In genomic region chr10:127512307-127512666, GRCm38 (mm10) we compare ENCODE assay signal across 8 mouse cellular contexts. TPM values are rescaled to one million over a fixed set of nuclear protein-coding genes. Genes with fewer than 3 reads are reported as not detected.
DNase-seq lines count a peak whose midpoint lies in the region; ATAC-seq and TF ChIP-seq lines count a peak whose summit lies in the region.

No protein-coding gene starts in this region.

- peaks cover 94% of the 10 kb centered on the region for H3K27me3 ChIP-seq in heart, embryonic 13.5 days (replicated peaks)
- peaks cover 41% of the 10 kb centered on the region for H3K27me3 ChIP-seq in G1E (ENCODE audit: insufficient read depth, low read length)
- peaks cover 99% of the 10 kb centered on the region for H3K27me3 ChIP-seq in hindbrain, embryonic 10.5 days (ENCODE audit: insufficient read depth, poor library complexity, severe bottlenecking)

- H3K79me2 ChIP-seq in macrophage (ENCODE audit: inconsistent target) = no peaks in the 10 kb centered on the region

- 3% methylated on average over 7 of the region's 7 CpGs for WGBS in heart, embryonic 13.5 days
- 3% methylated on average over 7 of the region's 7 CpGs for WGBS in hindbrain, embryonic 10.5 days
- 13% methylated on average over 7 of the region's 7 CpGs for WGBS in macrophage (ENCODE audit: missing documents)

- H3K4me1 ChIP-seq in heart, embryonic 13.5 days = peaks cover 84% of the 10 kb centered on the region
- H3K4me1 ChIP-seq in G1E (ENCODE audit: insufficient read depth, low read depth, low read length) = peaks cover 91% of the 10 kb centered on the region
- peaks cover 99% of the 10 kb centered on the region for H3K4me1 ChIP-seq in hindbrain, embryonic 10.5 days (replicated peaks)

- H3K27ac ChIP-seq in heart, embryonic 13.5 days (replicated peaks) = no peak overlapping the region
- H3K27ac ChIP-seq in hindbrain, embryonic 10.5 days = peak overlapping the region; percentile 89
- no peak overlapping the region for H3K27ac ChIP-seq in macrophage

- H3K9ac ChIP-seq in heart, embryonic 13.5 days = peak overlapping the region; percentile 80

- peak overlapping the region; percentile 53 for H3K4me3 ChIP-seq in heart, embryonic 13.5 days
- H3K4me3 ChIP-seq in G1E (ENCODE audit: low read depth, low read length) = peak overlapping the region; percentile 77
- peak overlapping the region; percentile 59 for H3K4me3 ChIP-seq in hindbrain, embryonic 10.5 days
- peak overlapping the region; percentile 36 for H3K4me3 ChIP-seq in macrophage (ENCODE audit: inconsistent target)

- H3K36me3 ChIP-seq in heart, embryonic 13.5 days = peaks cover 3% of the 10 kb centered on the region
- peaks cover 23% of the 10 kb centered on the region for H3K36me3 ChIP-seq in G1E (replicated peaks)
- H3K36me3 ChIP-seq in hindbrain, embryonic 10.5 days = peaks cover 5% of the 10 kb centered on the region
- H3K36me3 ChIP-seq in macrophage (ENCODE audit: inconsistent target) = no peaks in the 10 kb centered on the region

- no peak for TF ChIP-seq CTCF in G1E (IDR thresholded peaks at IDR 0.05; ENCODE audit: low read depth, low read length)

- DNase-seq in heart, adult 9 months (ENCODE audit: low spot score in 2 of 2) = no peak
- no peak for DNase-seq in G1E (ENCODE audit: low spot score)
- DNase-seq in hindbrain, embryonic 10.5 days (ENCODE audit: low spot score) = no peak
- DNase-seq in urinary bladder, postnatal 4 days (ENCODE audit: low spot score in 2 of 2) = no peak
- DNase-seq in layer of hippocampus, adult 8-10 months (ENCODE audit: low spot score in 2 of 2) = no peak
- DNase-seq in thymus, postnatal 0 days (ENCODE audit: low spot score) = no peak

- H3K9me3 ChIP-seq in heart, embryonic 13.5 days = no peaks in the 10 kb centered on the region
- no peaks in the 10 kb centered on the region for H3K9me3 ChIP-seq in G1E (replicated peaks)
- H3K9me3 ChIP-seq in hindbrain, embryonic 10.5 days = no peaks in the 10 kb centered on the region

- no peak for ATAC-seq in heart, embryonic 13.5 days (ENCODE audit: extremely low read depth, insufficient number of reproducible peaks, low FRiP score, low TSS enrichment)
- ATAC-seq in G1E (ENCODE audit: extremely low read depth, insufficient number of reproducible peaks, low FRiP score, poor library complexity, severe bottlenecking) = no peak

- peak overlapping the region; percentile 93 for H3K4me2 ChIP-seq in heart, embryonic 13.5 days

RNA-seq across cellular contexts. Expression of gene Ndufa4l2, which starts 2.5 kb away (rescaled TPM):
- polyA plus RNA-seq in heart, embryonic 13.5 days (2015; fragmentation: Nextera tagmentation; extraction: Ambion mirVana) = 14.2 and 18.1 TPM in 2 replicates
- total RNA-seq in G1E (2014; fragmentation: Nextera tagmentation) (976 and 1,076 TPM in 2 replicates), G1E (2017) (238 and 262 TPM in 2 replicates)
- polyA plus RNA-seq in G1E (2012) (1,245 and 1,719 TPM in 2 replicates), macrophage (2018) (not detected in 3 replicates)
- 8.1 and 10.5 TPM in 2 replicates for polyA plus RNA-seq in hindbrain, embryonic 10.5 days (2016; fragmentation: Nextera tagmentation; extraction: Ambion mirVana)
- total RNA-seq in macrophage (2018; cell fraction: chromatin; rRNA removed) = 1 to 10 TPM in 1 of 26 experiments, not detected in 25; 1.9 TPM
- total RNA-seq in macrophage (2018; cell fraction: cytosol; rRNA removed) = not detected
- not detected for total RNA-seq in macrophage (2018; cell fraction: nucleus; rRNA removed)
- total RNA-seq in layer of hippocampus, adult 8-10 months (2022) = 1 to 10 TPM; 2.9 to 4.4 (median 3.6) TPM
- 10.4 and 13.2 TPM in 2 replicates for polyA plus RNA-seq in thymus, postnatal 0 days (2015; fragmentation: Nextera tagmentation; extraction: Ambion mirVana)

RNA-seq across cellular contexts. Expression of gene Shmt2, which starts 10.0 kb away (rescaled TPM):
- polyA plus RNA-seq in heart, embryonic 13.5 days (2015; fragmentation: Nextera tagmentation; extraction: Ambion mirVana) = 78.3 and 84.5 TPM in 2 replicates
- 338 and 343 TPM in 2 replicates for total RNA-seq in G1E (2014; fragmentation: Nextera tagmentation)
- 238 and 271 TPM in 2 replicates for total RNA-seq in G1E (2017)
- 622 and 702 TPM in 2 replicates for polyA plus RNA-seq in G1E (2012)
- 103 and 118 TPM in 2 replicates for polyA plus RNA-seq in hindbrain, embryonic 10.5 days (2016; fragmentation: Nextera tagmentation; extraction: Ambion mirVana)
- 10 to 100 TPM in 19 of 26 experiments, 1 to 10 TPM in 7; 3.9 to 38.4 (median 20.7) TPM for total RNA-seq in macrophage (2018; cell fraction: chromatin; rRNA removed)
- 10 to 100 TPM in 25 of 26 experiments, 1 to 10 TPM in 1; 9.3 to 16.3 (median 14.4) TPM for total RNA-seq in macrophage (2018; cell fraction: cytosol; rRNA removed)
- total RNA-seq in macrophage (2018; cell fraction: nucleus; rRNA removed) = 10 to 100 TPM in 19 of 26 experiments, 1 to 10 TPM in 7; 3.7 to 40.0 (median 16.5) TPM
- polyA plus RNA-seq in macrophage (2018) = 14.8 to 30.5 TPM (median 16.0 TPM) in 3 replicates
- total RNA-seq in layer of hippocampus, adult 8-10 months (2022) = 10 to 100 TPM; 21.7 to 31.3 (median 29.1) TPM
- 102 and 118 TPM in 2 replicates for polyA plus RNA-seq in thymus, postnatal 0 days (2015; fragmentation: Nextera tagmentation; extraction: Ambion mirVana)

RNA-seq across cellular contexts. Expression of gene Stac3, which starts 10.8 kb away (rescaled TPM):
- 0.76 and 1.0 TPM in 2 replicates for polyA plus RNA-seq in heart, embryonic 13.5 days (2015; fragmentation: Nextera tagmentation; extraction: Ambion mirVana)
- total RNA-seq in G1E (2014; fragmentation: Nextera tagmentation) (1.2 TPM in 1 of 2 replicates, not detected in the other), G1E (2017) (0.60 and 0.93 TPM in 2 replicates)
- polyA plus RNA-seq in G1E (2012) (0.07 and 0.17 TPM in 2 replicates), macrophage (2018) (0.09 to 0.59 TPM in 2 of 3 replicates, not detected in the other)
- polyA plus RNA-seq in hindbrain, embryonic 10.5 days (2016; fragmentation: Nextera tagmentation; extraction: Ambion mirVana) = 0.72 and 1.5 TPM in 2 replicates
- total RNA-seq in macrophage (2018; cell fraction: chromatin; rRNA removed) = 10 to 100 TPM in 19 of 26 experiments, 1 to 10 TPM in 7; 2.8 to 52.1 (median 14.7) TPM
- total RNA-seq in macrophage (2018; cell fraction: cytosol; rRNA removed) = 1 to 10 TPM in 2 of 26 experiments, under 1 TPM in 20, not detected in 4; 0.05 to 1.7 (median 0.33) TPM
- total RNA-seq in macrophage (2018; cell fraction: nucleus; rRNA removed) = 10 to 100 TPM in 5 of 26 experiments, 1 to 10 TPM in 20, under 1 TPM in 1; 0.72 to 21.7 (median 7.4) TPM
- total RNA-seq in layer of hippocampus, adult 8-10 months (2022) = 1 to 10 TPM; 2.1 to 3.5 (median 2.8) TPM
- 0.30 and 0.73 TPM in 2 replicates for polyA plus RNA-seq in thymus, postnatal 0 days (2015; fragmentation: Nextera tagmentation; extraction: Ambion mirVana)

RNA-seq across cellular contexts. Expression of gene Nxph4, which starts 22.1 kb away (rescaled TPM):
- 0.62 TPM in 2 replicates for polyA plus RNA-seq in heart, embryonic 13.5 days (2015; fragmentation: Nextera tagmentation; extraction: Ambion mirVana)
- total RNA-seq in G1E (2014; fragmentation: Nextera tagmentation) (not detected in 2 replicates), G1E (2017) (0.06 and 0.11 TPM in 2 replicates)
- polyA plus RNA-seq in G1E (2012) (0.22 and 0.40 TPM in 2 replicates), macrophage (2018) (not detected in 3 replicates)
- 23.1 and 70.9 TPM in 2 replicates for polyA plus RNA-seq in hindbrain, embryonic 10.5 days (2016; fragmentation: Nextera tagmentation; extraction: Ambion mirVana)
- total RNA-seq in macrophage (2018; cell fraction: chromatin; rRNA removed) = not detected
- not detected for total RNA-seq in macrophage (2018; cell fraction: cytosol; rRNA removed)
- under 1 TPM in 2 of 26 experiments, not detected in 24; 0.48 to 0.69 TPM for total RNA-seq in macrophage (2018; cell fraction: nucleus; rRNA removed)
- 1 to 10 TPM; 1.9 to 2.7 (median 2.3) TPM for total RNA-seq in layer of hippocampus, adult 8-10 months (2022)
- polyA plus RNA-seq in thymus, postnatal 0 days (2015; fragmentation: Nextera tagmentation; extraction: Ambion mirVana) = 0.19 and 0.23 TPM in 2 replicates

Comparison
In these comparisons a context has a peak if more than half of its experiments do, and no peak if none do; other contexts are left out.
1. RNA of gene Ndufa4l2, which starts 2.5 kb away (polyA plus RNA-seq): 1,245 to 1,719 TPM in G1E; 14.2 to 18.1 TPM in heart, embryonic 13.5 days, 10.4 to 13.2 TPM in thymus, postnatal 0 days, 8.1 to 10.5 TPM in hindbrain, embryonic 10.5 days and not detected in macrophage; every median in the first group is over 10 times any median in the second.
2. Peak in every context shown above with its lines, with median percentiles within 50 percentile points of each other: H3K4me3 ChIP-seq.